Mouse (Mus musculus) mouse embryonic stem cell (cell line): Measurements from ENCODE around the gene Zfp764.
"Not testable (repeated sequence)": the region's sequence is repeated elsewhere in the genome, so short reads cannot be mapped to it uniquely, and the experiment has no call there.

Experiments used
- in situ Hi-C, 2 experiments: fragments of 300-500 bp; cut with MboI; formaldehyde crosslinking; loops; 1 replicate in 1 of 2; 3 replicates in 1 of 2; pipeline ENCODE4 v1.14.3; 2019 to 2020; ENCODE audit warnings: low sequenced_read_pairs in 2 of 2, low pct_unique_long_range_greater_than_20kb in 1 of 2, mixed read lengths in 1 of 2; ENCODE audit not compliant: unreplicated experiment in 1 of 2

Zfp764 gene

DNA sequence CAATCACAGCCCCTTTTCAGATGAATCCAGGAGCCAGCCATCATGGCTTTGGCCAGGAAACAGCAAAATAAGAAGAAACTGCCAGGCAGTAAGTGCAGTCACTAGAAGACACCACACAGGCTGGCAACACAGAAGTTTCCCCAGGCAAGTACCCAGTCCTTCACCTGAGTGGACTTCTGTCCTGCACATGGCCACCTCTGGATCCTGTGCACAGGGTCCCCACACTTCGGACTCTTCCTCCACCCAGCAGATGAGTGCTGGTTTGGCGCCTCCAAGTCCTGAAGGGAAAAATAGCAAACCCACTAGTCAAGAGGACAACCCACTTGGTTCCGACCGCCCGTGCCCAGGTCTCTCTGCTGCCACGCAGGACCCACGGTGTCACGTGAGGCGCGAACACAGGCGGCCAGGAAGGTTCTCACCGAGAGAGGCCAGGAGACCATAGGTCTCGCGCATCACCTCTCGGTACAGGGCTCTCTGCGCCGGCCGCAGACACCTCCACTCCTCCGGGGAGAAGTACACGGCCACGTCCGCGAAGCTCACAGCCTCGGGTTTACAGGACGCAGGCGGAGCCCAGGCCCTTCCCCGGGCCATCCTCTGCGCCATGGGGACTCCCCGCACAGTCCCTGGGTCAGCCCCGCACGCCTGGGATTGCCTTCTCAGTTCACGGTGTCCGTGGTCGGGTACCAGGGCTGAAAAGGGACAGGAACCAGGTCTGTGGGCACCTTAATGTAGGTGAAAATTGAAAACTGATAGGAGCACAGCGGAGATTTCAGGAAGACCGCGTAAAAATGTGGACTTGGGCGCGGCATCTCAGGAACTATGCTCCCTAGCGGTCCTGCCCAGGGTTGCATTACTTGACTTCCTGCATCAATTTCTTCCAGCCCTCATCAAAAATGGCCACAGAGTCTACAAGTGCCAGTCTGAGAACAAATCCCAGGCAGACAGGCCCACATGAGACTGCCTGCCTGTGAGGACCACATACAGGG is at the start of gene Zfp764:
Gene Zfp764, minus strand, starts transcription at position 821 of the 986 bp plus-strand sequence.
- in situ Hi-C loops, result not testable (repeated sequence)

DNA sequence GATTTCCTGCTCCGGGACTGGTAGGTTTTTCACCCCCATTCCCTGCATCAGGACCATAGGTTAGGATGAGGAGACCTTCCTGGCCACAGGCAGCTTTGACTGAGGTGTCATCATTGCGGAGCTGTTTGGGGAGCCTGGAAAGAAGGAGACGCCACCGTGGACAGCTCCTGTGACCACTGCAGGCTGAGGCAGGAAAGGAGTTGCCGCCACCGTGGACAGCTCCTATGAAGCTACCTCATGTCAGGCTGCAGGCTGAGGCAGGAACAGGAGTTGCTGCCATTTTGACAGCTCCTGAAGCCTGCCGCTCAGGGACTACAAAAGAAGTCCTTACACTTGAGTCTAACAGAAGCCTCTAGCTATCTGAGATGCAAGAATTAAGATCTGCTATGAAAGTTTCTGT is 48.3 kb upstream of the Zfp764 start:
- in situ Hi-C loops, result no loop called here

DNA sequence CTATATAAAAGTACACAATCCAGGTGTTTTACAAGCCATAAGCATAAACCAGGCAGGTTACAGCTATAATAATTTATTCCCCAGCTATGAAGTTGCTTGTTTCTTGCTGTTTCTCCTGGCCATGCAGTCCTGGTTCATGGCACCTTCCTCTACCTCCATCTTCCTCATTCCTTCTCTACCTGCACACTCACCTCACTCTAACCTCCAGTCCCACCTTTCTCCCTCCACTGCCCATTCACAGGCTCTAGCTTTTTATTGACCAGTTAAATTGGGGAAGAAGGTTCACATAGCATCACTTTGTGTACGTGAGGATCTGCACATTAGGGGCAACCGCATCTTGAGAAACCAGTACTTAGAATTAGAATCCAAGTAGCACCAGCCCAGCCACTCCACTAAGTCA is 46.4 kb upstream of the Zfp764 start:
- in situ Hi-C loops, result no loop called here

DNA sequence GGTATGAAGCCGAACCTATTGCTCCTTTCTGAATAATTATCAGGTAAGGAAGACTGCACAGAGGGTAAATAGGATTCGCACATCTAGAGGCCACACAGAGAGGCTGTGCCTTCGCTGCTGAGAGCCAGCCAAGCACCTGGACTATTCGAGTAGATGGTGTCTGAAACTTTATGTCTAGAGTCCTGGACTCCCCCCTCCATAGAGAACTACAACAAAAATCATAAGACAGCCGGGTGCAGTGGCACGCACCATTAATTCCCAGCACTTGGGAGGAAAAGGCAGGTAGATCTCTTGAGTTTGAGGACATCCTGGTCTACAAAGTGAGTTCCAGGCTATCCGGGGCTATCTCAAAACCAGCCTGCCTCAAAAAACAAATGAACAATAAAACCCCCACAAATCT is 43.3 kb upstream of the Zfp764 start:
- in situ Hi-C loops, result loop anchor here (5.0 to 10.0 kb wide), 2 partner anchors 42 to 55 kb away; no protein-coding TSS in a partner anchor

DNA sequence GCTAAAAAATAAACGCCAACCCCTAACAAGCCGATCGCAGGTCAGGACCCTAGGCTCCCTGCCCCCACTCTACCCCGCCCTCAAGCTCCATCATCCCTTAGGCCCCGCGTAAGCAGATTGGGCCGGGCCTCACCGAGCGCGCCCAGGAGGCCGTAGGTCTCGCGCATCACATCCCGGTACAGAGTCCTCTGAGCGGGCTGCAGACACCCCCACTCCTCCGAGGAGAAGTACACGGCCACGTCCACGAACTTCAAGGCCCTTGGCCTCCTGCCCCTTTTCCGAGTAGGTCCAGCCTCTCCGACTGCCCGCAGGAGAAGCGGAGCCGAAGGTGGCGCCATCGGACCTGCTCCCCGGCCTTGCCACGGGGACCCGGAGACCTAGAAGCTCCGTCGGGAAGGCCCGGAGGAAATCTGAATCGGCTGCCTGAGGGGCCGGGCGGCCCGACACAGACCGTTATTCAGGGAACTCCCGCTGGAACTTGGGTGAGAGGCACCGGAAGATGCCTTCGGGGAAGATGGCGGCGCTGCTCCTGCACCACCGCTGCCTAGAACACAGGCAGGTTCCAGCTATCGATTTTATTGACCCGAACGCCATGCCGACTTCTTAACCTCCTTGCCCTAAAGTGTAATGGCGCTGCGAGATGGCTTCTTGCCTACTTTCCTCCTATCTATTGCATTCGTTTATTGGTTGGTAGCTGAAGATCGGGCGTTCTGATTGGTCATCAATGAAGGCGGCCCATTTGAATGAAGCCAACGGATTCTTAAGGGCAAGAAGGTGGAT is 42.1 kb upstream of the Zfp764 start, which contains the start of gene Zfp689:
Gene Zfp689, minus strand, starts transcription at position 638 of the 780 bp plus-strand sequence.
- in situ Hi-C loops, result loop anchor here (5.0 to 10.0 kb wide), 2 partner anchors 44 to 56 kb away; no protein-coding TSS in a partner anchor

DNA sequence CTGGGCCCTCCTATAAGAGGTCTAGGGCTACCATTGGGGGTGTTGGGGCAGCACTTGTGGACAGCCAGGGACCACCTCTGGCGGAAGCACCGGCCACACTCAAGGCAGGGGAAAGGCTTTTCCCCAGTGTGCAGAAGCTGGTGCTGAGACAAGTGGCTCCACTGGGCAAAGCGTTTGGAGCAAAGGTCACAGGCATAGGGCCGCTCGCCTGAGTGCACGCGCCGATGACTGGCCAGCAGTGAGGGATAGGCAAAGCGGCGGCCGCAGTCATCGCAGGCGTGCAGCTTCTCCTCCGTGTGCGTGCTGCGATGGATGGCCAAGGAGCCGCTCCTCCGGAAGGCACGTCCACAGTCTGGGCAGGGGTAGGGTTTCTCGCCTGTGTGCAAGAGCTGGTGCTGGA is 37.4 kb upstream of the Zfp764 start:
- in situ Hi-C loops, result loop anchor here in 1 of 2 experiments (10.0 kb wide), 1 partner anchor 61 kb away; no protein-coding TSS in a partner anchor

DNA sequence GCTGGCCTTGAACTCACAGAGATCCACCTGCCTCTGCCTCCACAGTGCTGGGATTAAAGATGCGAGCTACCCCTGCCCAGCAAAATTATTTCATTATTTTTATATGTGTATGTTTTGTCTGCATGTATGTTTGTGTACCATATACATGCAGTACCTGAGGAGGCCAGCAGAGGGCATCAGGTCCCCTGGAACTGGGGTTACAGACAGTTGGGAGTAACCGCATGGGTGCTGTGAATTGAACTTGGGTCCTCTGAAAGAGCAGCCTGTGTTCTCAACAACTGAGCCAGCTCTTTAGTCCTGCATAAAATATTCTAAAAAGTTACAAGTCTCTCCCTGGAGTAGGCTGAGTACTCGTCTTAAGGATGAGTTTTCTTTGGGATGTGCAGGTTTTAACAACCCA is 31.1 kb upstream of the Zfp764 start:
- in situ Hi-C loops, result no loop called here

DNA sequence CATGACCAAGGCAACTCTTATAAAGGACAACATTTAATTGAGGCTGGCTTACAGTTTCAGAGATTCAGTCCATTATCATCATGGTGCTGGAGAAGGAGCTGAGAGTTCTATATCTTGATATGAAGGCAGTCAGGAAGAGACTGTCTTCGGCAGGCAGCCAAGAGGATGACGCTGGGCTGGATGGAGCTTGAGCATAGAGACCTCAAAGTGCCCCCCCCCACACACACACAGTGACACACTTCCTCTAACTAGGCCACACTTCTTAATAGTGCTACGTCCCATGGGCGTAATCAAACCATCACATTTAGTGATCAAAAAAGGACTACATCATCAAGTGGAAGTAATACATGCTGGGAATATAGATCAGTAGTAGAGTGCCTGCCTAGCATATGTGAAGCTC is 28.6 kb upstream of the Zfp764 start:
- in situ Hi-C loops, result no loop called here

DNA sequence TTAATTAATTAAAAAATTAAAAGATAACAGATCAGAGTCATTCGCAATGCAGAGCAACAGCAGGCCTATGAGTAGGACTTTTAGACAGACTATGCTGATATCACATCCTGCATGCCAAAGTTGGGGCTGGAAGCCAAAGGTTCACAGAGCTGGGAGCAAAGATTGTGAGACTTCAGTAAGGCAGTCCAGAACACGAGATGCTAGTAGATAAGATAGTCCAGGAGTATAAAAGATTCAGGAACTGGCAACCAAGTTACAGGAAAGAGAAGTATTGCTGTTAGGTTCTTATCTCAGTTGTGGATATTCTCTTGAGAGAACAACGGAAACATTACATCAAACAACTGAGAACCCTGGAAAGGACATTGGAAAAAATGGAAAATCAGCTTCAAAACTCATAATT is 19.7 kb upstream of the Zfp764 start:
- in situ Hi-C loops, result no loop called here

DNA sequence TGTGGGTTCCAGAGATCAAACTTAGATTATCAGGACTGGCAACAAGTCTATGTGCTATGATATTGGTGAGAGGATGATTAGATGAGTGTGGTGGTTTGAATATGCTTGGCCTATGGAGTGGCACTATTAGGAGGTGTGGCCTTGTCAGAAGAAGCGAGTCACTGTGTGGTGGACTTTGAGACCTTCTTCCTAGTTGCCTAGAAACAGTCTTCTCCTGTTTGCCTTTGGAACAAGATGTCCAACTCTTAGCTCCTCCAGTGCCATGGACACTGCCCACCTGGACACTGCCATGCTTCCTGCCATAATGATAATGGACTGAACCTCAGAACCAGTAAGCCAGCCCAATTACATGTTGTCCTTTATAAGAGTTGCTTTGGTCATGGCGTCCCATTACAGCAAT is 19.3 kb upstream of the Zfp764 start:
- in situ Hi-C loops, result no loop called here

DNA sequence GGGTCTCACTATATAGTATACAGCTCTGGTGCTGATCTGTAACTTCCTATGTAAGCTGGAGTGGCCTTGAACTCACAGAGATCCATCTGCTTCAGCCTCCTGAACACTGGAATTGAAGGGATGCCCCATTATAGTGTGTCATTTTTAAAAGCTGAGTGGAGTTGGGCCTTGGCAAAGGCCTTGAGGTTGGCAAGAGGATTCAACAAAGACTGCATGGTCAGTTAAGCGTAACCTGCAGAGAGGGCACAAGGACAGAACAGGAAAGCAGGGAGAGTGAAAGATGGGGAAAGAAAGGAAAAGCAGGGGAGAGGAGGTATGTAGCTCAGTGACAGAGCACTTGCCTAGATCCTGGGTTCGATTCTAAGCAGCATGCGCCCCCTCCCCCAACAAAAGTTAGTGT is 18.7 kb upstream of the Zfp764 start:
- in situ Hi-C loops, result no loop called here

DNA sequence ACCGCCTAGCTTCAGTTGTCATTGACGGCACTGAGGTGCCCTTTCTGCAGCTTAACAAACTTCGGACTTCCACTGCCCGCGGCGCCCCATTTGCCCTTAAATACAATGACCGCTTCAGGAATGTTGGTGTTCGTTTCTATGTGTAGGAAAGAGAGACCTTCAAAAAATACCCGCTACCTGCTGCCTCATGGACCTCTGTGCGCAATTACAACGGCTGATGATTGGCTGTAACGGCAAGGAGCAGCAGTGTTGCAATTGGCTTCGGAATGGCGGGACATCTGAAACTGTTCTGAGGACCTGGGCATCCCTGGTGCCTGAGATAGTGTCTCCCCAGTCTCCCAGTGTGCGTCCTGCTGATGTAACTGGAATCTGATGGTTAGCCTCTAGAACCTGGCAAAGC is 15.6 kb upstream of the Zfp764 start:
- in situ Hi-C loops, result no loop called here

DNA sequence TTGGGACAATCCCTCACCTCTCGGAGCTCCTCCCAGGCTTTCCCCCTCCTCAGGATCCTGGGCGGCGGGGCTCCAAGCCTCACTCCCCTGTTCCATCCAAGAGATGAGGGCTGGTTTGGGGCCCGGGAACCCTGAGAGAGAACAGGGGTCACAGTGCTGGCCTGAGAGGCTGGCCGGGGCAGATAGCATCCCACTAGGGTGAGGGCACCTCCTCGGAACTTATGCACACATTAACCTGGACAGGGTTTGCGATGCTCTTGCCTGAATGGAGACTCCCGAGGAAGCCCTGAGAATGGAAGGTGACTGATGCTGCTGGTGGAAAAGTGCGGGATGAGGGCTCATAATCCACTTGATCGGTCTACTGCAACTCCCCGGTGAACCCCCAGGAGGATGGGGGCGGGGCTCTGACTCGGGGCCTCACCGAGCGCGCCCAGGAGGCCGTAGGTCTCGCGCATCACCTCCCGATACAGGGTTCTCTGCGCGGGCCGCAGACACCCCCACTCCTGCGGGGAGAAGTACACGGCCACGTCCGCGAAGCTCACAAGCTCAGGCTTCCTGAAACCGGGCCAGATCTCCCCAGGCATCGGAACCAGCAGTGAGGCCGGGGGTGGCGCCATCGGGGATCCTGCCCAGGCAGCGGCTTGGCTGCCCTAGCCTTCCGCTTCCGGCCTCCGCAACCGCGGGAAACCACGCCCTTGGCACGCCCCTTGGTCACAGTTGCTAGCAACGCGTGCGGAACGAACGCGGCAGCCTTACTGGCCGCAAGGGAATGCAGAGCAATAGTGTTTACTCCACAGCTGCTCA is 15.0 kb upstream of the Zfp764 start, which contains the start of gene Zfp688:
Gene Zfp688, minus strand, starts transcription at position 681 of the 804 bp plus-strand sequence.
- in situ Hi-C loops, result no loop called here

DNA sequence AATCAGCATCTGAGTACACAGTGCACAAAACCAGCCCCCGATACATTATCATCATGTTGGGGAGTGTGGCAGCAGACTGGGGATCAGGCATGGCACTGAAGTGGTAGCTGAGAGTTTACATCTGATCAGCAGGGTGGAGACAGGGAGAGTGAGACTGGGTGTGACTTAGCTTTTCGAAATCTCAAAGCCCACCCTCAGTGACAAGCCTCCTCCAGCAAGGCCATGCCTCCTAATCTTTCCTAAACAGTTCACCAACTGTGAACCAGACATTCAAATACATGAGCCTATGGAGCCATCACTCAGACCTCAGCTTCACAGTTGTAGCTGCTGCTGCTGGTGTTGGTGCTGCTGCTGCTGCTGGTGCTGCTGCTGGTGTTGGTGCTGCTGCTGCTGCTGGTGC is 4.8 kb upstream of the Zfp764 start:
- in situ Hi-C loops, result no loop called here

DNA sequence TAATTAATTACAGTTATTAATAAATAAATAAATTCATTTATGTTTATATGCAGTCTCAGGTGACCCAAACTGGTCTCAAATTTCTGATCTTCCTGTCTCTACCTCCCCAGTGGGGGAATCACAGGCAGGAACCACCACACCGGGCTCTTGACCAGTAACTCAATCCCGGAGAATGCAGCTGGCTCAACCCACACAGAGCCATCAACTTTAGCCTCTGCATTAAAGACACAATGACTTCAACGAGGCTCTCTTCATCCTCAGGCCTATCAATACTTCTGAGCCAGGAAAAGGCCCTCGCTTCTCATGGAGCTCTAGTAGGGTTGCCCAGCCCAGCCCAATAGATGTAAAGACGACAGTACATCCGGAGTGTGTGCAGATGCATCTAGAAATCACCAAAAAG is 2.5 kb downstream of the Zfp764 start:
- in situ Hi-C loops, result loop anchor here in 1 of 2 experiments (5.0 kb wide), 1 partner anchor 42 kb away; no protein-coding TSS in a partner anchor

DNA sequence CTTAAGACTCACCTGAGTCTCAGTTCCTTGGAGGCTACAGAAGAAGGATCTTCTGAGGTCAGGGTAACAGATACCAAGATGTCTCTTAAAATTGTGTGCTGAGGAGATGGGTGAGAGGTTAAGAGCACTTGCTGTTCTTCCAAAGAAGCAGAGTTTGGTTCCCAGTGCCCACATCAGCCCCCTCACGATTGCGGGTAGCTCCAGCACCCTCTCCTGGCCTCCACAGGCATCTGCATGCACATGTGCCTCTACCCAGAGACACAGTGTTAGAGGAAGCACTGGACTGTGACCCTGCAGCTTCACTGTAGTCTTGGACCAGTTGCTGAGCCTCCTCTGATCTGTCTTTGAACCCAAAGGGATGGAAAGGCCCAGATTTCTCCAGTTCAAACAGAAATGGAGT is 3.6 kb downstream of the Zfp764 start:
- in situ Hi-C loops, result loop anchor here in 1 of 2 experiments (5.0 kb wide), 1 partner anchor 41 kb away; no protein-coding TSS in a partner anchor

DNA sequence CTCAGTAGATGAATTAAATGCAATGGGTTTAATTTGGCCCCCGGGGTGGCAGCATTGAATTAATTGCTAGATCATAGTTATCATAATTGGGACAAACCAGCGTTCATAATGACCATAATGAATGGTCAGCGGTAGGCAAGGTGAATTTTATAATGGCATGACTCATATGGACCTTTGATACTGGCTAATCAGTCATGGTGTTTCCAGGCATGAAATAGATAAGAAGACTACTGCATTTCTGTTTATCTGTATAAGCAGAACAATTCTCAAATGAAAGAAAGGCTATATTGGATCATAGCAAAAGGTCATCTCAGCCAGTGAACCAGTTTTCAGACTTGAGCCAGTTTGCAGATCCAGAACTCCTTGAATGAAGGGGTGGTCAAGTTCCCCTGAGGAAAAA is 6.3 kb downstream of the Zfp764 start:
- in situ Hi-C loops, result loop anchor here in 1 of 2 experiments (5.0 kb wide), 1 partner anchor 38 kb away; no protein-coding TSS in a partner anchor

DNA sequence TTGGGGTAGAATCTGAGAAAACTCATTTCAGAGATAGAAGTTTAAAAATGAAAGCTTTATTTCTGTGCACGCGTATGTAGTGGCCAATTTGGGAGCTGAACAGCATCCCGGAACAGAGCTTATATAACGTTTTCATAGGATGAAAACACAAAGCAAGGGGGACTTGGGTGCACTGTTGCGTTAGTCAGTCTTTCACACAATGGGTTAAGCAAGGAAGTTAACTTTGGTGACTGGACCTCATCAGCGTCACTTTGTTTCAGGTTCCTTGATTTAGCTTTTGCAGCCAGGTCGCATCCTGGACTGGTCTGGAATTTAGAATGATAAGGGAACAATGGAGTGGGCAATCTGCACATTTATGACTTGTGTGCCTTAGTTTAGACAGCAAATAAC is 12.7 kb downstream of the Zfp764 start:
- in situ Hi-C loops, result no loop called here
